Mouse (Mus musculus): ENCODE data around the gene Mllt3. TPM values are rescaled to one million over a fixed set of nuclear protein-coding genes. Genes with fewer than 3 reads are reported as not detected.

Mllt3 gene
- polyA plus RNA-seq, 1 experiment from 2014 or later, result 33.4 TPM

DNA sequence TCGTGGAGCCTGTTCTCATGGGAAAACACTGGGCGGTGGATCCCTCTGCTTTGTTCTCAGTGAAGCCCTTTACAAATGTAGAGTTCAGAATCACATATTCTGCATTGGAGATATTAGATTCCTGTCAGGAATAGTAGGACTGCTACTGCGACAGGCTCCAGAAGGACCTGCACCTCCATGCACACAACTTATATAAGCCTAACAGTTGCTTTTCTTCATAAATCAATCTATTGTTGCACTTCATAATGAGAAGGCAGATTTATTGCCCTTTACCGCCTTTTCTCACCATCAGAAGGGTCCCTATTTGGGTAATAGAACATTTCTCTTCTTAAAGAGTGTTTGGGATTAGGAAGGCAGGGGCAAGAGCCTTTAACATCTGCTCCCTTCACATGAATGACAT is 231.0 kb downstream of the Mllt3 start:
- Histone ChIP-seq H3K4me1 (ENCODE audit: control insufficient read depth, insufficient read depth, low read length) (no peaks in the 10 kb centered on the region), H3K9me3 (ENCODE audit: control insufficient read depth, low read length) (no peaks in the 10 kb centered on the region), H3K4me3 (ENCODE audit: low read length) (no peak overlapping the region), H3K27ac (ENCODE audit: low read depth, low read length) (no peak overlapping the region), H3K27me3 (ENCODE audit: control insufficient read depth, insufficient read depth, low read length) (no peaks in the 10 kb centered on the region), H3K4me2 (replicated peaks; ENCODE audit: low read depth, low read length) (no peak overlapping the region), H3K9ac (ENCODE audit: low read depth, low read length) (no peak overlapping the region), H3K36me3 (ENCODE audit: control insufficient read depth, insufficient read depth, low read length) (no peaks in the 10 kb centered on the region)
- ATAC-seq (ENCODE audit: low FRiP score, low TSS enrichment), result no peak
- 57% methylated on average over 4 of the region's 4 CpGs for WGBS

DNA sequence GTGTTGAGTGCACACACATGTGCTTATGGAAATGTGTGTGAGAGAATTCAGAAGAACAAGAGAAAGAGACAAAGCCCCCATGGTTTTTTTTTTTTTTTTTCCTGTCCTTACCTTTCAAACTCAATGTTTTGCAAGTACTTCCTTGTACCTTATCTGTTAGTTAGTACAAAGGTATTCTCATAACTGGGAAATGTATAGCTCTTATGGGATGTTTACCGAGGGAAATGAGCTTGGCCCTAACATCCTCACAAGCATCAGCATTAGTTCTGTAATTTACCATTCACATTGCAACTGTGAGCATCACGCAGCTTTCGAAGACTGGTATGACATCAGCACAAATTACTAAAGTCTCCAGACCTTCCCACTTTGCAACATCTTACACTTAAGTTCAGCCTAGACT is 231.8 kb downstream of the Mllt3 start:
- no peaks in the 10 kb centered on the region for H3K4me1 ChIP-seq (ENCODE audit: control insufficient read depth, insufficient read depth, low read length)
- H3K36me3 ChIP-seq (ENCODE audit: control insufficient read depth, insufficient read depth, low read length), result no peaks in the 10 kb centered on the region
- no peak for ATAC-seq (ENCODE audit: low FRiP score, low TSS enrichment)
- H3K4me2 ChIP-seq (replicated peaks; ENCODE audit: low read depth, low read length), result no peak overlapping the region
- no peak overlapping the region for H3K4me3 ChIP-seq (ENCODE audit: low read length)
- H3K27ac ChIP-seq (ENCODE audit: low read depth, low read length), result no peak overlapping the region
- no peak overlapping the region for H3K9ac ChIP-seq (ENCODE audit: low read depth, low read length)
- no peaks in the 10 kb centered on the region for H3K27me3 ChIP-seq (ENCODE audit: control insufficient read depth, insufficient read depth, low read length)
- no peaks in the 10 kb centered on the region for H3K9me3 ChIP-seq (ENCODE audit: control insufficient read depth, low read length)
- WGBS, result 89% methylated on average over 3 of the region's 3 CpGs

DNA sequence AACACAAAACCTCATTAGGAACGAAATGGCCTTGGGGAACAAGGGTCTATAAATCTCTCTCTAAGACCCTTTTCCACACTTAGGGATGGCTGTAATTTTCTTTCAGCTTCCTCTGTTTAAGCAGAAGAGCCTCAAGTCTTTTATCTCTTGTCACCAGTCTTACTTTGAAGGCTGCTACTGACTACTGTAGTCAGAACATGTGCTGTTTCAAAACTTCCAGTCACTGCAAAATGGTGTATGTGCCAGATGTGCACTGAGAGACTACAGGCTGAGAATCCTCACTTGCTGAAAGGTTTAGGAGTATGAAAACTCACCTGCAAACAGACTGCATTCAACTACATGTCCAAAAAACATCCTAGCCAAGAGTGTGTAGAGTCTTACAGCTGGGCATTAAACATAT is 232.9 kb downstream of the Mllt3 start:
- WGBS, result 33% methylated on average over 1 of the region's 1 CpGs
- Histone ChIP-seq H3K36me3 (ENCODE audit: control insufficient read depth, insufficient read depth, low read length) (no peaks in the 10 kb centered on the region), H3K27ac (ENCODE audit: low read depth, low read length) (no peak overlapping the region), H3K9me3 (ENCODE audit: control insufficient read depth, low read length) (no peaks in the 10 kb centered on the region), H3K9ac (ENCODE audit: low read depth, low read length) (no peak overlapping the region), H3K27me3 (ENCODE audit: control insufficient read depth, insufficient read depth, low read length) (no peaks in the 10 kb centered on the region), H3K4me2 (replicated peaks; ENCODE audit: low read depth, low read length) (no peak overlapping the region), H3K4me3 (ENCODE audit: low read length) (no peak overlapping the region), H3K4me1 (ENCODE audit: control insufficient read depth, insufficient read depth, low read length) (no peaks in the 10 kb centered on the region)
- no peak for ATAC-seq (ENCODE audit: low FRiP score, low TSS enrichment)

DNA sequence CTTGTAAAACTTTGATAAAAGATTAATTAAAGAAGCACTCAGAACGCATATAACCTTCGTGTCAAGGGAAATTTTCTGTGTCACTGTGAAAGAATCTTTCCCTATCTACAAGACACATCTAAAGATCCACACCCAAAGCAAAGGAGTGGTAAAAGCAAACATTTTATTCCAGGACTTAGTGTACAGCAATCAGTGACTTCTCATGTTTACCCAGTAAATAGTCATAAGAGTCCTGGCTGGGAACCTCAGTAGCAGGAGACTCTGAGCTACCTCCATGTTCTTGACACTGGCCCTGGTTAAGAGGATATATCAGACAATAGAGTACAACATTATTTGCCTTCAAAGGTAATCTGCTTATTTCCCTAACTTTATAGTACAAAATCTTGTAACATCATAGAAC is 233.7 kb downstream of the Mllt3 start:
- WGBS, result 83% methylated on average over 2 of the region's 2 CpGs
- Histone ChIP-seq H3K4me2 (replicated peaks; ENCODE audit: low read depth, low read length) (no peak overlapping the region), H3K4me1 (ENCODE audit: control insufficient read depth, insufficient read depth, low read length) (no peaks in the 10 kb centered on the region), H3K27me3 (ENCODE audit: control insufficient read depth, insufficient read depth, low read length) (no peaks in the 10 kb centered on the region), H3K36me3 (ENCODE audit: control insufficient read depth, insufficient read depth, low read length) (no peaks in the 10 kb centered on the region), H3K9ac (ENCODE audit: low read depth, low read length) (no peak overlapping the region), H3K9me3 (ENCODE audit: control insufficient read depth, low read length) (no peaks in the 10 kb centered on the region), H3K27ac (ENCODE audit: low read depth, low read length) (no peak overlapping the region), H3K4me3 (ENCODE audit: low read length) (no peak overlapping the region)
- ATAC-seq (ENCODE audit: low FRiP score, low TSS enrichment), result no peak

DNA sequence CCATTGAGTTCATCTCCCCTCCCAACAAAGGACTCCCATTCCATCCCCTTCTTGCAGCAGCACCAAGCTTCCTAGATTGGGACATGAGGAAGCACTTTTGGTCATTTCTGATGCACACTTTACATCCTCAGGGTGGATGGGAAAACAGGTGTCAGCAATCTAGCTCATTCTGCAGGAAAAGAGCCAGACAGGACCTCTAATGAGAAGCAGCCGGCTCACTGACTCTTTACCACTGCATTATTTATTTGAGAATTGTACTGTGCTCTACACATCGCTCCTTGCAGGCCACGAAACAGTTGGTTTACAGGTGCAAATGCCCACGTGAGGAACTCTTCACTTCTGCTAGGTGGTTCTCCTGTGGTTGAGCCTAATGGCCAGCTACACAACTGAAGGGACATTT is 237.9 kb downstream of the Mllt3 start:
- Histone ChIP-seq H3K4me1 (ENCODE audit: control insufficient read depth, insufficient read depth, low read length) (no peaks in the 10 kb centered on the region), H3K27ac (ENCODE audit: low read depth, low read length) (no peak overlapping the region), H3K4me2 (replicated peaks; ENCODE audit: low read depth, low read length) (no peak overlapping the region), H3K36me3 (ENCODE audit: control insufficient read depth, insufficient read depth, low read length) (peaks cover 8% of the 10 kb centered on the region; the same call in 1 of the 2 replicates), H3K4me3 (ENCODE audit: low read length) (no peak overlapping the region), H3K27me3 (ENCODE audit: control insufficient read depth, insufficient read depth, low read length) (no peaks in the 10 kb centered on the region), H3K9ac (ENCODE audit: low read depth, low read length) (no peak overlapping the region), H3K9me3 (ENCODE audit: control insufficient read depth, low read length) (no peaks in the 10 kb centered on the region)
- no peak for ATAC-seq (ENCODE audit: low FRiP score, low TSS enrichment)
- 79% methylated on average over 4 of the region's 4 CpGs for WGBS

DNA sequence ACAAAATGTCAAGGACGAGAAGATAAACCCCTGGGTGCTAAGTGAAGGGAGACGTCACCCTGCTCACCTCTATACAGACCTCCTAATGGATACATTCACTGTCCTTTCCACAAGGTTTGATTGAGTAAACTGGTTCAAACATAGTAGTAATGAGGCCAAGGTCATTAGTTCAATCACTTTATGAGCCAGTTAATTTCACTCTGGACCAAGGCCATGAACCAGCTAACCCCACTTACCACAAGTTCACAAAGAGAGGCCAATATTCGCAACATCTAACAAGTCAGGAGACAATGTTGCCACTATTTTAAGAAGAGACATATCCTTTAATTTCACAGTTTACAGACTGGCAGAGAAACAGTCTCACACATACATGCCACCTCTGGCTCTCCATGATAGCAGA is 238.9 kb downstream of the Mllt3 start:
- no peak overlapping the region for H3K4me3 ChIP-seq (ENCODE audit: low read length)

DNA sequence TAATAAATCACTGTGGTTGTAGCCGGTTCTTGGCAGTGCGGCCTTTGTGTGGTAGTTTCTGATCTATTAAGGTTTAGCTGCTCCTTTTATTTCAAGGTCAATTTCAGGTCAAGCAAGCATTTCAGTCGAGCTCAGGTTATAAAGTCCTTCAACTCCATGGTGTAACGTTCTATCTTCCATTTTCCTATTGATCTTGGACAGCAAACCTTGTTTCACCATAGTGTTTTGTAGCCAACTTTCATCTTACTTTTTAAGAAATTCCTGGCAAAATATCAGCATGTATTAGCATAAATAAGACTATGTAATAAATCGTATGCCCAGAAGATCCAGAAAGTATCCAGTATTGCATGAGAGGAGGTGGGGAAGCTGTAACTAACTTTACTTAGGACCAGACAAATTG is 240.7 kb downstream of the Mllt3 start:
- H3K27me3 ChIP-seq (ENCODE audit: control insufficient read depth, insufficient read depth, low read length), result no peaks in the 10 kb centered on the region
- H3K4me3 ChIP-seq (ENCODE audit: low read length), result no peak overlapping the region
- no peak for ATAC-seq (ENCODE audit: low FRiP score, low TSS enrichment)
- 41% methylated on average over 5 of the region's 5 CpGs for WGBS
- peaks cover 20% of the 10 kb centered on the region; the same call in 1 of the 2 replicates for H3K36me3 ChIP-seq (ENCODE audit: control insufficient read depth, insufficient read depth, low read length)
- H3K4me1 ChIP-seq (ENCODE audit: control insufficient read depth, insufficient read depth, low read length), result no peaks in the 10 kb centered on the region
- no peaks in the 10 kb centered on the region for H3K9me3 ChIP-seq (ENCODE audit: control insufficient read depth, low read length)
- no peak overlapping the region for H3K4me2 ChIP-seq (replicated peaks; ENCODE audit: low read depth, low read length)
- no peak overlapping the region for H3K9ac ChIP-seq (ENCODE audit: low read depth, low read length)
- no peak overlapping the region for H3K27ac ChIP-seq (ENCODE audit: low read depth, low read length)

More for the DNA sequence above, 238.9 kb downstream of the Mllt3 start:
- Histone ChIP-seq H3K9me3 (ENCODE audit: control insufficient read depth, low read length) (no peaks in the 10 kb centered on the region), H3K27me3 (ENCODE audit: control insufficient read depth, insufficient read depth, low read length) (no peaks in the 10 kb centered on the region), H3K4me1 (ENCODE audit: control insufficient read depth, insufficient read depth, low read length) (no peaks in the 10 kb centered on the region), H3K9ac (ENCODE audit: low read depth, low read length) (no peak overlapping the region), H3K4me2 (replicated peaks; ENCODE audit: low read depth, low read length) (no peak overlapping the region), H3K27ac (ENCODE audit: low read depth, low read length) (no peak overlapping the region), H3K36me3 (ENCODE audit: control insufficient read depth, insufficient read depth, low read length) (peaks cover 14% of the 10 kb centered on the region; the same call in 1 of the 2 replicates)
- no peak for ATAC-seq (ENCODE audit: low FRiP score, low TSS enrichment)
- WGBS, result 71% methylated on average over 3 of the region's 3 CpGs

DNA sequence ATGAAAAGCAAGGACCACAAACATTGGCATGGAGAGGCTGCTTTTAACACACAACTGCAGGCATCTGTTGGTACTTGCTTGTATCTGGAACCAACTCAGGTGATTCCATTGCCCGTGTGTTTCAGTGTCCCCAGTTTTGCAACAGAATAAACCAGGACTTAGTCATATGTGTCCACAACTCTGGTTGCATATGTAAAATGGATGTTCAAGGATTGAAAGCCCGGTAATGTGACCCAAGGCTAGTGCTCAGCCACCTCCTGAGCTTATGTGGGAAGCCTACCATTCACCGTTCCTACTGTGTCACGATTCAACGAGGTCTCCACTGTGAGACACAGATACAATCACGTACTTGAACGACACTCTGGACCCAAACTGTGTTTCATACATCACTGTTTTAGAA is 243.7 kb downstream of the Mllt3 start:
- H3K4me2 ChIP-seq (replicated peaks; ENCODE audit: low read depth, low read length), result no peak overlapping the region
- 88% methylated on average over 7 of the region's 7 CpGs for WGBS
- no peak overlapping the region for H3K27ac ChIP-seq (ENCODE audit: low read depth, low read length)
- no peak overlapping the region for H3K4me3 ChIP-seq (ENCODE audit: low read length)
- no peak for ATAC-seq (ENCODE audit: low FRiP score, low TSS enrichment)
- no peaks in the 10 kb centered on the region for H3K9me3 ChIP-seq (ENCODE audit: control insufficient read depth, low read length)
- no peak overlapping the region for H3K9ac ChIP-seq (ENCODE audit: low read depth, low read length)
- no peaks in the 10 kb centered on the region for H3K27me3 ChIP-seq (ENCODE audit: control insufficient read depth, insufficient read depth, low read length)
- H3K4me1 ChIP-seq (ENCODE audit: control insufficient read depth, insufficient read depth, low read length), result peaks cover 4% of the 10 kb centered on the region; the same call in 1 of the 2 replicates
- peaks cover 20% of the 10 kb centered on the region; the same call in 1 of the 2 replicates for H3K36me3 ChIP-seq (ENCODE audit: control insufficient read depth, insufficient read depth, low read length)

DNA sequence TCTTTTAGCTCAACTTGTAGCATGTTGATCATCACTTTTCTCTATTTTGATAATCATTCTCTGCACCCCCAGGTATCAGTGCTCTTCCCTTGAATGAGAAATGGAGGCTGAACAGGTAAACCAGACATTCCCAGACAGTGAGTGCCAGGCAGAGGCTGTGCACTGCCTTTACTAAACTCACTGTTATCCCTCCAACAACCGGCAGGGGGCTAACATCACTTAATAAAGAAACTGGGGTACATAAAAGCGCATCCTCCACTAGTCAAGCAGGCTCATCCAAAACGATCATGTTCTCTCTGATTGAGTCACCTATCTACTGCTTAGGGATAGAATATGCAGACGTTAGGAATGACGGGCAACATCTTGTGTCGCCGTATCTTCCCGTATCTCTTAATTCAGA is 244.5 kb downstream of the Mllt3 start:
- H3K36me3 ChIP-seq (ENCODE audit: control insufficient read depth, insufficient read depth, low read length), result peaks cover 20% of the 10 kb centered on the region; the same call in 1 of the 2 replicates
- H3K4me3 ChIP-seq (ENCODE audit: low read length), result no peak overlapping the region
- H3K9ac ChIP-seq (ENCODE audit: low read depth, low read length), result no peak overlapping the region
- ATAC-seq (ENCODE audit: low FRiP score, low TSS enrichment), result no peak
- peaks cover 4% of the 10 kb centered on the region; the same call in 1 of the 2 replicates for H3K4me1 ChIP-seq (ENCODE audit: control insufficient read depth, insufficient read depth, low read length)
- H3K27me3 ChIP-seq (ENCODE audit: control insufficient read depth, insufficient read depth, low read length), result no peaks in the 10 kb centered on the region
- H3K4me2 ChIP-seq (replicated peaks; ENCODE audit: low read depth, low read length), result no peak overlapping the region
- H3K9me3 ChIP-seq (ENCODE audit: control insufficient read depth, low read length), result no peaks in the 10 kb centered on the region
- H3K27ac ChIP-seq (ENCODE audit: low read depth, low read length), result no peak overlapping the region
- WGBS, result 75% methylated on average over 8 of the region's 8 CpGs
